Mouse (Mus musculus) 416B (cell line): Measurements from ENCODE around the gene D930020B18Rik.

Experiments
- DNase-seq: peaks from one replicate; pipeline ENCODE4 v3.0.0; 2011; ENCODE audit warnings: low read depth

Gene D930020B18Rik

DNA sequence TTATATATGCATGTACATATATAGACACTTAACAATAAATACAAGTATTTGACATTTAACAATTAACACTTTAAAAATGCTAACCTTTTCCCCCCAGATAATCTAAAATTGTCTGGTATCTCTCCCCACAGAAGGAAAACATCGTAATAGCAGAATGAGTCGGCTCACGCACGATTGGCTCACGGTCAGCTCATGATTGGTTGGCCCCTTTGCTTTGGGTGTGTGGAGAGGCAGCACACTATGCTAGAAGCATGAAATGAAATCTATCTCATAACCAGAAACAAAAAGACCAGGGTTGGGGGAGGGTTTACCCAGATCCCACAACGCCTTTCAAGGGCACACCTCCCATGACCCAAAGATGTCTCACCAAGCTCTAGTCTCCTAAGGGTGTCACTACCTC lies 63.5 kb downstream of the D930020B18Rik start:
- DNase-seq: peak; percentile 21

DNA sequence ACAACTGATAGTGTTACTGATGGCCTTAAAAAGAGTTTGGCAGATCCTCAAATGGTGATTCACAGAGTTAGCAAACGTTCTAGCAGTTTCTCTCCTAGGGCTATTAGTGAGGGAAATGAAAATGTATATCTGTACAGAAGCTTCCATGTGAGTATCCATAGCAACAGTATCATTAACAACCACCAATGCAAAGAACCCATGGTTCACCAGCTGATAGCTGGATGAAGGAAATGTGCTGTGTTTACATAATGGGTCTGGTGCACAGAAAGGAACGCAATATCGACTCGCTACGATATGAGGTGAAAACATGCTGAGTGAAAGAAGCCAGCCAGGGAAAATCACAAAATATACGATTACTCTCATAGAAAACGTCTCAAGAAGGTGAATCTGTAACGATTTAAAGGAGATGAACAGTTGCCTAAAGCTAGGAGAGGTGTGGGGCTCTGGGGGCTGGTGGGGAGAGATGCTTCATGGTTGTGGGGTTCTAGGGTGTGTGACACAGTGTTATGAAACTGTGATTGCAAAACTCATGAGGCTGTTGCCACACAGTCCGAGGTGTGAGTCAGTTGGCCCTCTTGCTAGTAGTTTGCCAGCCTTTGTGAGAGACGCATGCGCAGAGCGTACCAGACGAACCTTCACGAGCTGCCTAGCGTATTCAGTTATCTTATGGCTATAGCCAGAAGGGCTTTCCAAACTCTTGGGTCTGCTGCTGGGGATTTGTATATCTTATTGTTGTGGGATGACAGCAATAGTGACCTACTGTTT lies 64.2 kb downstream of the D930020B18Rik start:
- DNase-seq: peak; percentile 78

DNA sequence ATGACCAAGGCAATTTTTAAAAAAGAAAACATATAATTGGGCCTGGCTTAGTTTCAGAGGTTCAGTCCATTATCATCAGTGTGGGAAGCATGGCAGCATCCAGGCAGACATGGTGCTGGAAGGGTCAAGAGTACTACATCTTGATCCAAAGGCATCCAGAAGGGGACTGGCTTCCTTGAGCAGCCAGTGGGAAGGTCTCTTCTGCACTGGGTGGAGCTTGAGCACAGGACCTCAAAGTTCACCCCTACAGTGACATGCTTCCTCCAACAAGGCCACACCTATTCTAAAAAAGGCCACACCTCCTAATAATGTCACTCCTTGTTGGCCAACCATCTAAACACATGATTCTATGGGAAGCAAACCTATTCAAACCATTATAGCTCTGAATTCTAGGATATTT lies 75.5 kb downstream of the D930020B18Rik start:
- DNase-seq: no peak

DNA sequence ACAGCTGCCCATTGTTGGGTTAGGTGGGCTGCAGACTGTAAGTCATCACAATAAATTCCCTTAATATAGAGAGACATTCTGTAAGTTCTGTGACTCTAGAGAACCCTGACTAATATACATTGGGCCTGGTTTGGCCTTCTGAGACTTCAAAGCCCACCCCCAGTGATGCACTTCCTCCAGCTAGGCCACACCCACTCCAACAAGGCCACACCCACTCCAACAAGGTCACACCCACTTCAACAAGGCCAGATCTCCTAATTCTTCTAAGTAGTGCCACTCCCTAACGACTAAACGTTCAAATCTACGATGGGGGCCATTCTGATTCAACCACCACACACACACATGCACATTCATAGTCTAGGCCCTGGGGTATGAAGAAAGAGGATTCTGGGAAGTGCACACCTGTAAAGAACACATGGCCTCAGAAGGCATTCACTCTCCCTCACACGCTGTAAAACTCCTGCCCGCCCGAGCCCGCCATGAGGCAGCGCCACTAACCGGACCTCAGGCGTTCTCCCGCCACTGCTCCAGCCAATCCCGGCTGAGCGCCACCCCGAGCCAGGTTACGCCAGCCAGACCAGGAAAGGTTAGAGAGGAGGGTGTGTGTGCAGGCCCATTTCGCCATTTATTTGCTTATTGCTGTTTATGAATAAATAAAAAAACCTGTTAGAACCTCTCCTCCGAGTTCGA lies 77.7 kb downstream of the D930020B18Rik start:
- no peak for DNase-seq

DNA sequence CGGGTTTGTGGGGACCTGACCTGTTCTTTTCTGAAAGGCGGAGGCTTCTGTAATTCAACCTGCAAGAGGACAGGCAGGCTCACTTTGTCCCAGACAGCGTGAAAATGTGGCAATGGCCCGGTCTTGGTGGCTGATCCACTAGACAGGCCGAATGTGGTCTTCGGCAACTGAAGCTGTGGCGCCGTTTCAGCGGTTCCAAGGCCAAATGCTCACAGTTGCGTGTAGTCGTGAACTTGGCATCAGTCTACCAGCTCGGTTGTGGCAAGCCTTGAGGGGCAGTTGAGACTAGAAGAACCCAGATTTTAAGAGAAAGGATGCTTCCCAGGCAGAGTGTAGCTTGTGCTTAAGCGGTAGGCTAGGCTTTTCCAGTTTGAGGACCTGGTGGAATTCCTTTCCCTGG lies 79.3 kb downstream of the D930020B18Rik start:
- no peak for DNase-seq

DNA sequence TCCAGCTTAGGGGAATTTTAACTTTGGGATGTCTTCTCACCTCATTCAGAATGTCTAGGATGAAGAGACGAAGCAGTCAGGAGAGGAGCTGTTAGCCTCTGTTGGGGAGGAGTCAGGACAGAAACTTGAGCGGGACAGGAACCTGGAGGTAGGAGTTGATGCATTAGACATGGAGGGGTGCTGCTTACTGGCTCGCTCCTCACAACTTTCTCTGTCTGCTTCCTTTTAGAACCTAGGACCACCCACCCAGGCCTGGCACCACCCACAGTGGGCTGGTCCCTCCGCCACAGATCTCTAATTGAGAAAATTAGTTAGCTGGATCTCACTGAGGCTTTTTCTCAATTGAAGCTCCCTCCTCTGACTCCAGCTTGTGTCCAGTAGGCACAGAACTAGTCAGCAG lies 85.1 kb downstream of the D930020B18Rik start:
- no peak for DNase-seq

DNA sequence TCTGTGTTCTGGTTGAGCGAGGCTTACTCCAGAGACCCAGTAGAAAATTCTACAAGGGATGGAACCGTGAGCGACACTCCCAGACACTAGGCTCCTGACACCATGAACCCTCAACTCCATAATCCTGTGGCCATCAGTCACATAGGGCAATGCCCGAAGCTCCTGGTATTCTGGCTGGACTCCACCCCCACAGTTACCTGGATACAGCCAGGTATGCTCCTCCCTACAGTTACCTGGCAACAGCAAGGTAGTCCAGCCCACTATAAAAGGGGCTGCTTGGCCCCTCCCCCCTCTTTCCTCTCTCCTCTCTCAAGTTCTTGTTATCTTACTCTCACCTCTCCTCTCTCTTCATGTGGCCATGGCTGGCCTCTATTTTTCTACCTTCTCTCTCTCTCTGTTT lies 85.8 kb downstream of the D930020B18Rik start:
- no peak for DNase-seq

DNA sequence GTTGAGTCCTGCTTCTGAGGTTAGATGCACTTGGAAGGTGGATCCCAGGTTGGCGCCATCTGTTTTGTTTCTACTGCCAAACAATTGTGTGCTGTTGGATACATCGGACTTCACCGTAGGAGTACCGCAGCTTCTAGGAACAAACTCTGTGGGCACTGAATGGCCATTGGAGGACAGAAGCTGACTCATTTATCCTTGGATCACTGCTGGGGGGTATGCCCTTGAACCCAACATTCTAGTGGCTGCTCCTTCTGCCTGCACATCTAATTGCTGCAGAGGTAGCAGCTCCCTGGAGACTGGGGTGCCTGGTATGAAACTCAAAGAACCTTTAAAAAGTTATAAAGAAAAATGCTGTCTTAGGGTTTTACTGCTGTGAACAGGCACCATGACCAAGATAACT lies 86.8 kb downstream of the D930020B18Rik start:
- no peak for DNase-seq

DNA sequence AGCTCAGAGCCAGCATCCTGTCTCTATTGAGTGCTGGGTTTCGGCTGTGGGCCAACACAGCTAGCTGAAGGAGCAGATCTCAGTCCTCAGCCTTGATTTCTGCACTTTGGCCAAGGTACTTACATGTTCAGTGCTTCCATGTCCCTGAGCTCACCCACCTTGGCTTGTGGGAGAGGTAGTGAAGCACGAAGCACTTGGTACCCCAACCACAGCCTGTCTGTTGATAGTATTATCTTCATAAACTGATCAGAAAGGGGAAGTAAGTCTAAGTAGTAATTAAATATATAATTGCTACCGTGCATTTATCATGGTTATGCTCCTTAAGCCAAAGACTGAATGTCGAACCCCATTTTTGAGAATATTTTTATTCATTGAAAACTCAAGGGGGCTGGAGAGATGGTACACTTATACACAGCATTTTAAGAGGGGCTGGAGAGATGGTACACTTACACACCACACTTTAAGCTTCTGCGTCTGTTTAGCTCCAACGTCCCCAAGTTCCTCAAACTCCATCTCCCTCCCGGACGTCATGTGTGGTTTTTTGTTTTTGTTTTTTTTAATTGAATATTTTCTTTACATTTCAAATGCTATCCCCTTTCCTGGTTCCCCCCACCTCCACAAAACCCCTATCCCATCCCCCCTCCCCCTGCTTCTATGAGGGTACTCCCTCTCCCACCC lies 89.8 kb downstream of the D930020B18Rik start:
- DNase-seq: no peak

DNA sequence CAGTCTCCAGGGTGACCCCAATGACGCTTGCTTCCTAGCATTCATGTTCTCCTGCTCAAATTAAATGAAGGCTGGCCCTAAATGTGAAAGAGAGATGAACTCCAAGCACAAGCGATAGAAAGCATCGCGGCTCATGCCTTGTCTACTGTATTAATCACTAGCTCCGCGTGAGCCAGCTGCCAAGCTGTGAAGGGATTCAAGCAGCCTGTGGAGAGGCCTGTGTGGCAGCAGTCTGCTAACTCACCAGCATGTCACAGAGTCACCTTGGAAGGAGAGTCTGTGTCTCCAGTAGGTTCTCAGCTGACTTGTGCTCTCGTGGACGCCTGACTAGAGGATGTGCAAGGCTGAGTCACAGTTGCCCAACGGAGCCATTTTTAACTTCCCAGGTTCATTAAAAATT lies 91.2 kb downstream of the D930020B18Rik start:
- no peak for DNase-seq

DNA sequence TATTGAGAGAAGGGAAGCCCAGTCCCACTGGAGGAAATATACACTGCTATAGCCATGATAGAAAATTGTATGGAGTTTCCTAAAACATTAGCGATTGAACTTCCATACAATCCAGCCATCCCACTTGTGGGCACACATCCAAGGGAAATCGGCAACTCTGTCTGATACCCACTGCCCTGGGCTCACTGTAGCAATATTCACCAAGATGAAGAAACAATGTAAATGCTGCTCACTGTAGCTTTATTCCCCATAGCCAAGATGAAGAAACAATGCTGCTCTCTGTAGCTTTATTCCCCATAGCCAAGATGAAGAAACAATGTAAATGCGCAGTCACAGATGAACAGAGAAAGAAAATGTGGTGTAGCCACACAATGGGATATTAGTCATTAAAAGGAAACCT lies 95.9 kb downstream of the D930020B18Rik start:
- DNase-seq: no peak

DNA sequence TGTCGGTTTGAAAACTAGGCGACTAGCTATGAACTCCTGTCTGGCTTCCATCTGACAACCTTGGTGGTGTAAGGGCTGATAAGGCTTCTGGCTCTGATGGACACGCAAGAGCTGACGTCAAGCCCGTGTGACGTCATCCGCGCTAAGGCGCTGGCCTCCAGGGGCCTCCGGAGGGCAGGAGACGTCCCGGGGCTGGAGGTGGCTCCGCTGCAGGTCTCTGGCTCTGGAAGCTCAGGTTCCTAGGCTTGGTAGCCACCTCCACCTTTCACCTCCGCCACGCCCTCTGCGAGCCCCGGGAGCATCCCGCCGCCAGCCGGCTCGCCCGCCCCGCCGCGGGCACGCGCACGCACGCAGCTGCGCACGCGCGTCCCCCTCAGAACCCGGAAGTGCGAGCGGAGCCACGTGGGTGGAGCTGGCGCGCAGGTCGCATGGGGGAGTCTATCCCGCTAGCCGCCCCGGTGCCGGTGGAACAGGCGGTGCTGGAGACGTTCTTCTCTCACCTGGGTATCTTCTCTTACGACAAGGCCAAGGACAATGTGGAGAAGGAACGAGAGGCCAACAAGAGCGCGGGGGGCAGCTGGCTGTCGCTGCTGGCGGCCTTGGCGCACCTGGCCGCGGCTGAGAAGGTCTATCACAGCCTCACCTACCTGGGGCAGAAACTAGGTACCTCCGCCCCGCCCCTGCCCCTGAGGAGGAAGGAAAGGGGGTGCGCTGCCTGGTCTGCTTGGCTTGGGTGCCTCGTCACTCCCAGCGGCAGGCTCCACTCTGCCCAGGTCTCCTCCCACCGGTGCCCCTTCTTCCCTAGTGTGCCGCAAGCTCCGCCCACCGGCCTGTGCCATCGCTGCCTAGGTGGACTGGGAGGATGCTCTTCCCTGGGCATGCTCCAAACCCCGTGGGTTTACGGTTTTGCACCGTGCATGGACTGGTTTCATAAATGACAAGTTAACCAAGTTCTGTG lies 98.4 kb downstream of the D930020B18Rik start, which contains the start of gene BC048403:
Gene BC048403, plus strand, starts transcription at position 390 of the 958 bp plus-strand sequence.
- peak; percentile 83 for DNase-seq

DNA sequence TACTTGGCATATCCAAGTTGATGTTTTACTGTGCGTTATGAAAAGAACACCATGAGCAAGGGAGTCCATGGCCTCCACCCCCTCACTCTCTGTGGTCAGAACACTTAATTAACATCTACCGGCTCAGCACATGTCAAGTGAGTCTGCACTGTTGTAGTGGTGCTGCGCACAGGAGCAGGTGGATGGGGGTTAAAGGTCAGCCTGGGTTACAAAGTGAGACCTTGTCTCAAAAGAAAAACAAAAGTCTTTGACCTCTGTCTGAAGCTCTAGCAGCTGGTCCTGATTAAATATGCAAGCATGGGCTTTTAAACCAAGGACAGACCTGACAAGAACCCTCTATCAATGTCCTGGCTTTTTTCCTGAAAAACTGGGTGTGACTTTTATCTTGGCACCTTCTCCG lies 100.9 kb downstream of the D930020B18Rik start:
- no peak for DNase-seq
